Mouse (Mus musculus): ENCODE measurements at regions not wholly inside any gene's neighbourhood (a gene's known extent, or its start where the extent isn't known, plus 50 kb on each side); places are given as distances from the start of the nearest gene placed in this dataset.

GRCm38 (mm10) chr1:19337207-19337606, 128.5 kb downstream of the Tfap2b start:
- no peaks in the 10 kb centered on the region for H3K79me2 ChIP-seq (ENCODE audit: control insufficient read depth, insufficient read depth, low read length, poor library complexity)
- H3K36me3 ChIP-seq (ENCODE audit: control insufficient read depth in 1 of 2, insufficient read depth in 2 of 2, low read length in 2 of 2): no peaks in the 10 kb centered on the region
- no peak overlapping the region for H3K4me3 ChIP-seq (ENCODE audit: control insufficient read depth in 1 of 2, insufficient read depth in 1 of 2, low read depth in 2 of 2, low read length in 2 of 2)
- no peaks in the 10 kb centered on the region for H3K27me3 ChIP-seq (ENCODE audit: control insufficient read depth in 1 of 2, insufficient read depth in 2 of 2, low read length in 2 of 2)
- no peak for DNase-seq (ENCODE audit: low read depth, low spot score)
- H3K9me3 ChIP-seq (replicated peaks; ENCODE audit: insufficient read depth, low read length): no peaks in the 10 kb centered on the region
- TF ChIP-seq TAL1 (IDR thresholded peaks at IDR 0.05; ENCODE audit: low read length) (no peak), MAX (IDR thresholded peaks at IDR 0.05; ENCODE audit: low read length) (no peak), ZKSCAN1 (IDR thresholded peaks at IDR 0.05; ENCODE audit: low read depth, low read length) (no peak), ZNF384 (IDR thresholded peaks at IDR 0.05; ENCODE audit: low read depth, low read length) (no peak), HCFC1 (IDR thresholded peaks at IDR 0.05; ENCODE audit: low read depth, low read length) (no peak), CHD1 (IDR thresholded peaks at IDR 0.05; ENCODE audit: low read depth, low read length) (no peak), POLR2A (IDR thresholded peaks at IDR 0.05; ENCODE audit: control insufficient read depth in 1 of 2, insufficient read depth in 1 of 2, low read depth in 1 of 2, low read length in 2 of 2, poor library complexity in 1 of 2) (no peak), MYC (IDR thresholded peaks at IDR 0.05; ENCODE audit: low read depth, low read length) (no peak), USF1 (IDR thresholded peaks at IDR 0.05; ENCODE audit: low read depth, low read length) (no peak), EP300 (IDR thresholded peaks at IDR 0.05; ENCODE audit: low read depth in 1 of 2, low read length in 2 of 2) (no peak), ELF1 (IDR thresholded peaks at IDR 0.05; ENCODE audit: low read depth, low read length) (no peak), SIN3A (IDR thresholded peaks at IDR 0.05; ENCODE audit: low read length) (no peak), POLR2AphosphoS2 (IDR thresholded peaks at IDR 0.05; ENCODE audit: low read length) (no peak), RAD21 (IDR thresholded peaks at IDR 0.05; ENCODE audit: low read depth, low read length) (no peak), USF2 (IDR thresholded peaks at IDR 0.05; ENCODE audit: borderline replicate concordance in 1 of 2, insufficient read depth in 1 of 2, low read depth in 1 of 2, low read length in 2 of 2) (no peak)
- H3K4me1 ChIP-seq (ENCODE audit: control insufficient read depth in 1 of 2, insufficient read depth in 2 of 2, low read length in 2 of 2): no peaks in the 10 kb centered on the region
- H3K9ac ChIP-seq (ENCODE audit: control insufficient read depth, low read depth, low read length, poor library complexity, severe bottlenecking): no peak overlapping the region
- no peak overlapping the region for H3K27ac ChIP-seq (ENCODE audit: control insufficient read depth, low read depth, low read length)

GRCm38 (mm10) chr1:19344445-19344844, 135.7 kb downstream of the Tfap2b start:
- Histone ChIP-seq H3K9ac (ENCODE audit: control insufficient read depth, low read depth, low read length, poor library complexity, severe bottlenecking) (no peak overlapping the region), H3K36me3 (ENCODE audit: control insufficient read depth in 1 of 2, insufficient read depth in 2 of 2, low read length in 2 of 2) (no peaks in the 10 kb centered on the region), H3K27ac (ENCODE audit: control insufficient read depth, low read depth, low read length) (no peak overlapping the region), H3K79me2 (ENCODE audit: control insufficient read depth, insufficient read depth, low read length, poor library complexity) (no peaks in the 10 kb centered on the region), H3K27me3 (ENCODE audit: control insufficient read depth in 1 of 2, insufficient read depth in 2 of 2, low read length in 2 of 2) (no peaks in the 10 kb centered on the region), H3K4me1 (ENCODE audit: control insufficient read depth in 1 of 2, insufficient read depth in 2 of 2, low read length in 2 of 2) (no peaks in the 10 kb centered on the region), H3K9me3 (replicated peaks; ENCODE audit: insufficient read depth, low read length) (no peaks in the 10 kb centered on the region), H3K4me3 (ENCODE audit: control insufficient read depth in 1 of 2, insufficient read depth in 1 of 2, low read depth in 2 of 2, low read length in 2 of 2) (no peak overlapping the region)
- TF ChIP-seq MAZ (IDR thresholded peaks at IDR 0.05; ENCODE audit: low read depth, low read length): no peak
- no peak for TF ChIP-seq TBP (IDR thresholded peaks at IDR 0.05; ENCODE audit: low read depth, low read length)
- TF ChIP-seq GATA1 (IDR thresholded peaks at IDR 0.05; ENCODE audit: low read depth, low read length): no peak
- TF ChIP-seq ZC3H11A (IDR thresholded peaks at IDR 0.05; ENCODE audit: low read depth, low read length): no peak
- no peak for TF ChIP-seq EP300 (IDR thresholded peaks at IDR 0.05; ENCODE audit: low read depth in 1 of 2, low read length in 2 of 2)
- TF ChIP-seq USF1 (IDR thresholded peaks at IDR 0.05; ENCODE audit: low read depth, low read length): no peak
- TF ChIP-seq HCFC1 (IDR thresholded peaks at IDR 0.05; ENCODE audit: low read depth, low read length): no peak
- TF ChIP-seq MYC (IDR thresholded peaks at IDR 0.05; ENCODE audit: low read depth, low read length): no peak
- no peak for TF ChIP-seq POLR2A (IDR thresholded peaks at IDR 0.05; ENCODE audit: control insufficient read depth in 1 of 2, insufficient read depth in 1 of 2, low read depth in 1 of 2, low read length in 2 of 2, poor library complexity in 1 of 2)
- no peak for TF ChIP-seq MYB (IDR thresholded peaks at IDR 0.05; ENCODE audit: low read depth, low read length)
- no peak for TF ChIP-seq TAL1 (IDR thresholded peaks at IDR 0.05; ENCODE audit: low read length)
- TF ChIP-seq NELFE (IDR thresholded peaks at IDR 0.05; ENCODE audit: low read depth, low read length): no peak
- TF ChIP-seq JUND (IDR thresholded peaks at IDR 0.05; ENCODE audit: low read depth, low read length): no peak
- no peak for TF ChIP-seq ZKSCAN1 (IDR thresholded peaks at IDR 0.05; ENCODE audit: low read depth, low read length)
- no peak for TF ChIP-seq USF2 (IDR thresholded peaks at IDR 0.05; ENCODE audit: borderline replicate concordance in 1 of 2, insufficient read depth in 1 of 2, low read depth in 1 of 2, low read length in 2 of 2)
- no peak for TF ChIP-seq MAFK (IDR thresholded peaks at IDR 0.05; ENCODE audit: borderline replicate concordance, low read depth, low read length)
- DNase-seq (ENCODE audit: low read depth, low spot score): no peak
